Mouse (Mus musculus) E14TG2a.4 (cell line): ENCODE results near the gene Mycl.

ENCODE experiments used
- CTCF ChIP-seq: conservative IDR thresholded peaks from 2 replicates; pipeline ENCODE4 v1.5.1; 2014; ENCODE audit warnings: low read length
- NANOG ChIP-seq: IDR thresholded peaks from 2 replicates; pipeline ENCODE4 v1.6.1; 2014; ENCODE audit warnings: borderline replicate concordance, low read length, mixed read lengths
- POU5F1 ChIP-seq: IDR thresholded peaks from 2 replicates; pipeline ENCODE4 v1.6.1; 2014; ENCODE audit warnings: low read length, borderline replicate concordance

DNA sequence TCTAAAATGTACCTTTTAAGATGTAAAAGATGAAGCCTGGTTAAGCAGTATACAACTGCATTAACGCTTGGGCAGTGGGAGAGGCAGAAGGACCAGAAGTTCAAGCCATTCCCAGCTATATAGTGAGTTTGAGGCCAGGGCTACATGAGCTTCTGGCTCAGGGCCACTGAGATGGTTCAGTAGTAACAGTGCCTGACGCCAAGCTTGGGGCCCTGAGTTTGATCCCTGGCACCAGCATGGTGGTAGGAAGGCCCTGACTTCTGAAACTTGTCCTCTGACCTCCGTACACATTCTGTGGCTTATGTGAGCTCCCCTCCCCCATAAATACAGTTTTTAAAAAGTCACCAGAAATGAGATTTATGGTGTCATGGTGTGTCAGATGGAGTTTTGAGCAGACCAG is 26.1 kb downstream of the Mycl start:
- TF ChIP-seq CTCF (no peak), NANOG (no peak), POU5F1 (no peak)
